Mouse (Mus musculus) intestine, embryonic 16.5 days (tissue): ENCODE measurements around the gene Ak5. TPM values are rescaled to one million over a fixed set of nuclear protein-coding genes. Genes with fewer than 3 reads are reported as not detected.

Experiments used
- ATAC-seq: fragments of 200-750 bp; cut with Nextera tagmentation; 2 replicates; pipeline ENCODE4 v1.8.0; 2017; ENCODE audit warnings: moderate TSS enrichment, moderate library complexity
- H3K27ac ChIP-seq: fragments of 300-500 bp; sonication (generic); 2 replicates; pipeline ENCODE4 v1.5.1; 2014; ENCODE audit warnings: mild to moderate bottlenecking, low read length
- H3K27me3 ChIP-seq: fragments of 300-500 bp; sonication (generic); replicated peaks from 2 replicates; pipeline ENCODE4 v1.6.1; 2014; ENCODE audit warnings: low read length, control low read depth, mixed read lengths; ENCODE audit not compliant: control insufficient read depth, insufficient read depth
- H3K36me3 ChIP-seq: fragments of 300-500 bp; sonication (generic); 2 replicates; pipeline ENCODE4 v1.6.1; 2014; ENCODE audit warnings: low read length, control low read depth; ENCODE audit not compliant: control insufficient read depth, insufficient read depth
- H3K4me1 ChIP-seq: fragments of 300-500 bp; sonication (generic); 2 replicates; pipeline ENCODE4 v1.6.1; 2014; ENCODE audit warnings: low read length, control low read depth, mixed read lengths; ENCODE audit not compliant: control insufficient read depth, insufficient read depth
- H3K4me2 ChIP-seq: fragments of 300-500 bp; sonication (generic); 2 replicates; pipeline ENCODE4 v1.6.1; 2014; ENCODE audit warnings: low read depth, low read length, control low read depth
- H3K4me3 ChIP-seq: fragments of 300-500 bp; sonication (generic); 2 replicates; pipeline ENCODE4 v1.5.1; 2014; ENCODE audit warnings: mild to moderate bottlenecking, low read length
- H3K9ac ChIP-seq: fragments of 300-500 bp; sonication (generic); 2 replicates; pipeline ENCODE4 v1.6.1; 2014; ENCODE audit warnings: low read depth, low read length
- H3K9me3 ChIP-seq: fragments of 300-500 bp; sonication (generic); 2 replicates; pipeline ENCODE4 v1.6.1; 2016; ENCODE audit warnings: low read length, control low read depth; ENCODE audit not compliant: control insufficient read depth
- WGBS: fragments of 180-500 bp; shearing (Covaris S2); extraction: QIAGEN DNeasy Blood & Tissue Kit; methylation state at CpG from one replicate; pipeline ENCODE4 v1.1.7; 2014; 5-methylcytosine and 5-hydroxymethylcytosine counted together
- polyA plus RNA-seq: library from polyadenylated mRNA; unstranded; fragments of >200 nt; fragmentation: Nextera tagmentation; extraction: Ambion mirVana; gene quantifications from 2 replicates; pipeline ENCODE4 v1.2.1, GENCODE M21; 2015

The Ak5 gene
- polyA plus RNA-seq, 1 experiment from 2014 or later, result 0.99 TPM

DNA sequence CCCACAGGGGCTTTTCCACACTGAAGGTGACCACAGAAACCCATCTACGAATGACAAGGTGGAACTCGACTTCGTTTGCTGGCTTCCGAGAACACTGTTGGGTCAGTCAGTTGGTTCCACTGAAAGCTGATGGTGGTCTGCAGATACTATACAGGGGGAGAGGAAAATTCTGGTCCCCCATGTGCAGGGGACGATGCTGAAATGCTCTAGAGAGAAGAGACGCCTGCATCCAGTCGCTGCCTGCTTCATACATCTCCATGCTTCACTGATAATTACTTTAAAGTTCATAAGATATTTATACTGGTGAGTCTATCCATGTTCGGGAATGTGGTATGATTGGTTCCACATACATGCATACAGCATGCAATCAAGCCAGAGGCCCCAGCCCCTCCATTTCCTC, 186.0 kb downstream of the Ak5 start:
- no peaks in the 10 kb centered on the region for H3K36me3 ChIP-seq
- ATAC-seq, result no peak
- 82% methylated on average over 8 of the region's 8 CpGs for WGBS
- no peaks in the 10 kb centered on the region for H3K27me3 ChIP-seq
- H3K27ac ChIP-seq, result no peak overlapping the region
- peaks cover 6% of the 10 kb centered on the region; the same call in 1 of the 2 replicates for H3K4me1 ChIP-seq
- 0 out of 2 replicates have a peak, but pooled peaks cover 5% of the 10 kb centered on the region for H3K9me3 ChIP-seq
- no peak overlapping the region for H3K4me3 ChIP-seq
- no peak overlapping the region for H3K4me2 ChIP-seq
- no peak overlapping the region for H3K9ac ChIP-seq

GRCm38 (mm10) chr3:152480336-152480735, 187.8 kb downstream of the Ak5 start:
- ATAC-seq, result no peak
- WGBS, result 96% methylated on average over 6 of the region's 6 CpGs
- Histone ChIP-seq H3K9ac (no peak overlapping the region), H3K9me3 (no peaks in the 10 kb centered on the region), H3K4me2 (no peak overlapping the region), H3K4me1 (peaks cover 6% of the 10 kb centered on the region; the same call in 1 of the 2 replicates), H3K27ac (no peak overlapping the region), H3K36me3 (no peaks in the 10 kb centered on the region), H3K27me3 (no peaks in the 10 kb centered on the region), H3K4me3 (no peak overlapping the region)

DNA sequence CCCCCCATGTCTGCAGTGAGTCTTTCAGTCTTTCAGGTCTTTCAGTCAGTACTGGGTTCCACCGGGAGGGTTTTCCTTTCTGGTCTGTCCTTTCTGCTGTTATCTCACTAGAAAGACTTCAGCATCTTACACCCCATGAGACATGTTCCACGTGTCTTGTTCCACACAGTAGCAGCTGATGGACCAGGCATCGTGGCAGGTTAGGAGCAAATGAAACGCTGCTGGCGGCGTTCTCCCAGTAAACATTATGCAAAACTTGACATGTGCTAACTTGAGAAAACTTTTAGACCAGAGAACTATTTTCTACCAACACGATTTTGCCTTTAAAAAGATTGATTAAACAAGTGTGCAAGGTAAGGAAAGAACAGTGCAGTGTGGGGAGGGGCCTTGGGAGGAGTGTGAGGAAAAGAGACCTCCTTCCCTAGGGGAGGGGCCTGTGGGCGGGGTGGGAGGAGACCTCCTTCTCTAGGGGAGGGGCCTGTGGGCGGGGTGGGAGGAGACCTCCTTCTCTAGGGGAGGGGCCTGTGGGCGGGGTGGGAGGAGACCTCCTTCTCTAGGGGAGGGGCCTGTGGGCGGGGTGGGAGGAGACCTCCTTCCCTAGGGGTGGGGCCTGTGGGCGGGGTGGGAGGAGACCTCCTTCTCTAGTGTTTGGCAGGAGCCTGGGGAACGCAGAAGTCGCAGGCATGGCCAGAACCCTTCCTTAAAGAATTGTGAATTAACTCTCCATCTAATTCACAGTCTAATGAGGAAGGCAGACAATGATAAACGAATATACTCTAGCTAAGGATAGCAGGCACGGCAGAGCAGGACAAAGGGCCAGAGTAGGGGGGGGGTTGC, 189.3 kb downstream of the Ak5 start:
- H3K36me3 ChIP-seq, result no peaks in the 10 kb centered on the region
- H3K9me3 ChIP-seq, result no peaks in the 10 kb centered on the region
- peak overlapping the region; percentile 60 for H3K4me2 ChIP-seq
- peak; percentile 86 for ATAC-seq
- peak overlapping the region; percentile 39 for H3K4me3 ChIP-seq
- no peak overlapping the region; the same call in 1 of the 2 replicates for H3K9ac ChIP-seq
- no peaks in the 10 kb centered on the region for H3K27me3 ChIP-seq
- WGBS, result 2% methylated on average over 12 of the region's 16 CpGs
- H3K27ac ChIP-seq, result 0 out of 2 replicates have a peak overlapping the region, but pooled peaks have one; percentile 19
- peaks cover 3% of the 10 kb centered on the region; the same call in 1 of the 2 replicates for H3K4me1 ChIP-seq

- peak; percentile 85 for ATAC-seq
- 3% methylated on average over 23 of the region's 23 CpGs for WGBS
- Histone ChIP-seq H3K9ac (peak overlapping the region; percentile 53), H3K4me1 (no peaks in the 10 kb centered on the region), H3K36me3 (no peaks in the 10 kb centered on the region), H3K9me3 (no peaks in the 10 kb centered on the region), H3K4me3 (peak overlapping the region; percentile 39), H3K27me3 (no peaks in the 10 kb centered on the region), H3K4me2 (peak overlapping the region; percentile 60), H3K27ac (peak overlapping the region; percentile 43)
Measured at GRCm38 (mm10) chr3:152477796-152478527, 190.2 kb downstream of the Ak5 start.

DNA sequence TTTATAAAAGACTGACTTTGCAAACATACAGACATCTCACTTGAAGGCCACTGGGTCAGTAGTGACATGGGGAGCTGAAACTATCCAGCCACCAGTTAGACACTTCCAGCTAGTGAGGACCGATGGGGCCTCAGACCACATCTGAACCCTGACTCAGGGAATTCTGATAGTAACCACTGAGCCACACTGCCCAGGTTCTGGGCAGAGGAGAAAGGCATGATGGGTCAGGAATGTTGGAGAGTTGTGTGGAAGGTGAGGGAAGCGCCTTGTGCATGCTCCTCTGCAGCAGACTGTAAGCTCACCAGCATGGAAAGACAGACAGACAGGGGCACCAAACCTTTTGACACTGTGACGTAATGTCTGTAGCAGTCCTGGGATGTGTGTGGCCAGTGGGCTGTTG, 192.3 kb downstream of the Ak5 start:
- WGBS, result 95% methylated on average over 3 of the region's 3 CpGs
- Histone ChIP-seq H3K27me3 (no peaks in the 10 kb centered on the region), H3K9me3 (no peaks in the 10 kb centered on the region), H3K27ac (no peak overlapping the region), H3K4me2 (no peak overlapping the region), H3K4me1 (no peaks in the 10 kb centered on the region), H3K4me3 (no peak overlapping the region), H3K36me3 (no peaks in the 10 kb centered on the region), H3K9ac (no peak overlapping the region)
- no peak for ATAC-seq

- no peak overlapping the region for H3K4me3 ChIP-seq
- H3K9me3 ChIP-seq, result no peaks in the 10 kb centered on the region
- no peak overlapping the region for H3K4me2 ChIP-seq
- H3K4me1 ChIP-seq, result no peaks in the 10 kb centered on the region
- WGBS, result 81% methylated on average over 1 of the region's 1 CpGs
- H3K27me3 ChIP-seq, result no peaks in the 10 kb centered on the region
- no peak overlapping the region for H3K27ac ChIP-seq
- no peaks in the 10 kb centered on the region for H3K36me3 ChIP-seq
- no peak for ATAC-seq
- no peak overlapping the region for H3K9ac ChIP-seq
Measured at GRCm38 (mm10) chr3:152475278-152475669, 192.9 kb downstream of the Ak5 start.

DNA sequence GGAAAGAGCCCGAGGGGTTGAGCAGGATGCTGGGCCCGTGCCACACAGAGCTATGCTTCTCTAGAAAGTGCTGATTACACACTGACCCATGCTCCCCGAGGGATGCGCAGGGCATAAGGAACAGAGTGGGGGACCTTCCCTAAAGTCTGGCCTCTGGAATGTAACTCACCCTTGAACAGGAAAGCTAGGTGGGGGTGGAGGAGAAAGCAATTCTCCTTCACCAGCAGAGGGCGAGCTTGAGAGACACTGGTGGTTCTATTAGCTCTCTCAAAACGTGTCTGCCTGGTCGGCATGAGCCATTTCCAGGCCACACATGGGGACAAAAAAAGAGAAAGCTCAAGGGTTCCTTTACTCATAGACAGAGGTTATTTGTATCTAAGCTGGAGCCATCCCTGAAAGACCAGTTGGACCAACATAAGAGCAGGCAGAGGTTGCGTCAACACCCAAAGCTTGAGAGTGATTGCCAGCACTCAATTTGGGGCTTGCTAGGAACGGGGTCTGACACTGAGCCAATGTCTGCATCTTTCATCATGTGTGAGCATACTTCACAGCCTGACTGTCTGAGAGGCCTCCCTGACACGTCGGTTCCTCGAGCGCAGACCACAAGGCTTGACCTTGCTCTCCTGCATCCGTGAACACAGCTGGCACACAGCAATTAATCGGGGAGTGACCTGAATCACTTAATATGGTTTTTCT, 193.4 kb downstream of the Ak5 start:
- no peak overlapping the region for H3K4me3 ChIP-seq
- H3K4me2 ChIP-seq, result no peak overlapping the region
- no peak overlapping the region for H3K27ac ChIP-seq
- 62% methylated on average over 15 of the region's 15 CpGs for WGBS
- no peaks in the 10 kb centered on the region for H3K27me3 ChIP-seq
- H3K9ac ChIP-seq, result no peak overlapping the region
- ATAC-seq, result no peak
- no peaks in the 10 kb centered on the region for H3K36me3 ChIP-seq
- H3K4me1 ChIP-seq, result no peaks in the 10 kb centered on the region
- no peaks in the 10 kb centered on the region for H3K9me3 ChIP-seq

DNA sequence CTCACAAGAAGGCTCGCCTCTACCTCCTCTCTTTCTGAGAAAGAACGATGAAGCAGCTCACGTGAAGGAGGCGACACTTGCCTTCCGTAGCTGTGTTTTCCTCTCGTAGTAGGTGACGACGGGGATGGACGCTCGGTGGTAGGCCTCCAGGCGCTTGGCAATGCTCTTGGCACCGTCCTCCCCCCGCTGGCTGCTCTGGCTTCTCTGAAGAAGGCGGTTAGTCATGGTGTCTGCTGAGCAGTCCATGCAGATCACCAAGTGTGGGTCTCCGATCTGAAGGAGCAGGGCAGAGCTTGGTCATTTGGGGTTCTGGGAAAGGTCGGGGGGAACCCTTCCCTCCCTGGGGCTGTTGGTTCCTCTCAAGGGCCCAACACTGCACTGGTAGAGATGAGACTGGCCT, 195.5 kb downstream of the Ak5 start:
- no peak overlapping the region for H3K4me3 ChIP-seq
- no peak overlapping the region for H3K9ac ChIP-seq
- H3K9me3 ChIP-seq, result no peaks in the 10 kb centered on the region
- H3K4me2 ChIP-seq, result no peak overlapping the region
- no peak overlapping the region for H3K27ac ChIP-seq
- no peak for ATAC-seq
- 87% methylated on average over 16 of the region's 16 CpGs for WGBS
- no peaks in the 10 kb centered on the region for H3K27me3 ChIP-seq
- no peaks in the 10 kb centered on the region for H3K36me3 ChIP-seq
- no peaks in the 10 kb centered on the region for H3K4me1 ChIP-seq

DNA sequence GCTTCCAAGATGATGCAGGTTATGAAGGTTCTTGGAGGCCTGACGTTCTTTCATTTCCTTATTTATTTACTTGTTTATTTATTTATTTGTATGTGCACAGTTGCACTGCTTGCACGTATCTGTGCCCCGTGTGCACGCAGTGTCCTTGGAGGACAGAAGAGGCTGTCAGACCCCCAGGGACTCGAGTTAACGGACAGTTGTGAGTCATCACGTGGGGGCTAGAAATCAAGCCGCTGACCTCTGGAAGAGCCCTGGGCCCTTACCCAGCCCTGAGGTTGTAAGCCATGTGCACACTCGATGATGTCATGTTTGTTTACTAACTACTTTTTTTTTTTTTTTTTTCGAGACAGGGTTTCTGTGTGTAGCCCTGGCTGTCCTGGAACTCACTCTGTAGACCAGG, 197.8 kb downstream of the Ak5 start:
- Histone ChIP-seq H3K4me1 (no peaks in the 10 kb centered on the region), H3K4me3 (no peak overlapping the region), H3K36me3 (no peaks in the 10 kb centered on the region), H3K9me3 (no peaks in the 10 kb centered on the region), H3K27me3 (no peaks in the 10 kb centered on the region), H3K27ac (no peak overlapping the region), H3K4me2 (no peak overlapping the region), H3K9ac (no peak overlapping the region)
- WGBS, result 70% methylated on average over 10 of the region's 10 CpGs
- ATAC-seq, result no peak
